Mouse (Mus musculus): Measurements from ENCODE around the gene Lyar. TPM values are rescaled to one million over a fixed set of nuclear protein-coding genes. Genes with fewer than 3 reads are reported as not detected.

Lyar gene
- 10 to 100 TPM in 3 of 4 experiments, 1 to 10 TPM in 1; 8.1 to 15.0 (median 11.0) TPM for total RNA-seq (2022)

DNA sequence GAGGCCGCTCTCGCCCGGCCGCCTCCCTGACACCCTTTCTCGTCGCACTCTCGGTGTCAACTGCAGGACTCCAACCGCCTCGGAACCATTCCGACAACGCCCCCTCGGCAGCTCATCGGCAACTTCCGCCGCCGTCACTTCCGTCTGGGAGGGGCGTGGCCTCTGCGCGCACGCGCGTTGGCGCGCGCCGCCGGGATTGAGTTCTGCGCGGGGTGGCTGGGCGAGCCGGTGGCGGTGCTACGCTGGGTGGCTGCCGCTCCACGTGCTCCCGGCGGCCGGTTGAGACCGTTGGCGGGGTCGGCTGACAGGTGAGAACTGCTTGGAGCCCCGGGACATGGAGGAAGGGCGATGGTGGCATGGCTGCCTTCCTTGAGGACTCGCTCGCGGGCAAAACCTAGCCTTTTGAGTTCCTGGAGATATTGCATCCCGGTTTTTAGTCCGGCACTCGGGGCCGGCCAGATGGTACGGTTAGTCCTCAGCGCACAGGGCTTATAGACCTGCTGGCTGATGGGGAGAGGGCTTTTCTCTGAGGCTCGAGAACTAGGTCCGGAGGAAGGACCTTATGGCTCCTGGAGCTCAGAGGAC, at the start of gene Lyar, which contains the start of gene Zbtb49:
Lyar (plus strand) TSS at position 143 of the 585 bp plus-strand sequence.
Zbtb49 (minus strand) TSS at position 130 of the 585 bp plus-strand sequence.
- DNase-seq (ENCODE audit: low spot score in 2 of 2), result peak; percentile 86 to 93

GRCm38 (mm10) chr5:38173766-38174165, 46.5 kb upstream of the Lyar start:
- no peak for DNase-seq (ENCODE audit: low spot score in 2 of 2)

- DNase-seq (ENCODE audit: low spot score in 2 of 2), result no peak
These were observed 45.9 kb upstream of the Lyar start for GRCm38 (mm10) chr5:38174256-38174912.

- DNase-seq (ENCODE audit: low spot score in 2 of 2), result no peak
These were observed 35.5 kb upstream of the Lyar start for GRCm38 (mm10) chr5:38184688-38185285.

DNA sequence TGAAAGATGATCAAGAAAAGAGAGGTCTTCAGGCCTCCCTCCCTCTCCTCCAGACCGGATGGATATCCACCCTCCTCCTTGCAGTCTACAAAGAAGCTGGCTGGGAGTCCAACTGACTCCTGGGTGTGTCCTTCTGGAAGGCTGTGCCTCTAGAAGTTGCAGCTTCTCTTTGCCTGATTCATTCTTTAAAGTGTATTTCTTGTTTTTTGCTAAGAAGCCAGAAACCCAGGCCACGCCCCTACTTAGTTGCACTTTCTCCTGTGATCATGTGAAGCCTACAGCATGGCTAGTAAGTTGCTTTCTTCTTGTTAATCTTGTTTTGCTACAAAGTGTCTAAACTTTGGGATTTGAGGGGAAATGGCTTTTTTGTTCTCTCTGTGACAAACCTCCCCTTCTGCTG, 33.3 kb upstream of the Lyar start:
- DNase-seq (ENCODE audit: low spot score in 2 of 2), result no peak

DNA sequence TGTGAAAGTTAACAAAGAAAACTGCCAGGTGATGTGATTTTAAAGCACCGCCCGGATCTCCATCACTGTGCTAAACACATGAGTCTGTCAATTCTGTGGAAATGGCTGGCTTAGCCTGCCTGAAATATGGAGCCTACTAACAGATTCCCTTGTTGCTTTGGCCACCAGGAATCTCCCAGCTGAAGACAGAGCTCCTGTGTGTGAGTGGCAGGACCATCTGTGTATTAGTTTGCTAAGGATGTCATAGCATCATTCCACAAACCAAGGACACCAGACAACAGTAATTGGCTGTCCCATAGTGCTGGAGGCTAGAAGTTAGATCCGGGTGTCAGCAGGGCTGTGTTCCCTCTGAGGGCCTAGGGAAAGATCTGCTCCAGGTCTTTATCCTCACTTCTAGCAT, 29.4 kb upstream of the Lyar start:
- DNase-seq (ENCODE audit: low spot score in 2 of 2), result no peak

DNA sequence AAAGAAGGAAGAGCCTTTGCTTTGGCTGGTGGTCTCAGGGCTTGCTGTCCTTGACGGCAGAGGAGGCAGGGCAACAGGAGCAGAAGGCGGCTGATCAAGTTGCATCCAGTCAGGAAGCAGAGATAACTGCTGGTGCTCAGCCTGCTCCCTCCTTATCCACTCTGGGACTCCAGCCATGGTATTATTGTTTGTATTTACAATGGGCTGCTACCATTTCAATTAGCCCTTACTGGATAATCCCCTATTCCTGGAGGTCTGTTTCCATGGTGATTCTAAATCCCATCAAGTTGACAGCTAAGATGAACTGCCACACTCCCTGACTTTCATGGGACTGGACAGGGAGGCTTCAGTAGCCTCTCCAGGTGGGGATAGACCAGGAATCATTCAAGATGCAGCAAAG, 25.3 kb upstream of the Lyar start:
- no peak for DNase-seq (ENCODE audit: low spot score in 2 of 2)

DNA sequence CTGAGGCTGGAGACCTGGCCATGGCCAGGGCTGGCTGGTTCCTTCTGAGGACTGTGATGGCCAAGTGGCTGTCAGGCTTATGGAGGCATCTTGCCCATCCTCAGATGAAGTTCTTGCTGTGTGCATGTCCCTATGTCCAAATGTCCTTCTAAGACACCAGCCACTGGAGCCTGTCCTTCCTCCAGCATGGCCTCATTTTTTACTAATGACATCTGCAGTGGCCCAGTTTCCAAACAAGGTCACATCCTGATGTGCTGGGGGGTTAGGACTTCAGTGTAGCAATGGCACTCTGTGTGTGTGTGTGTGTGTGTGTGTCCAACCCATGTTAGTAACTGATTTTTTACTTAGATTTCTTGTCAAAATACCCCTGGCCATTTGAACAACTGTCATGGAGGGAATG, 24.3 kb upstream of the Lyar start:
- no peak for DNase-seq (ENCODE audit: low spot score in 2 of 2)

GRCm38 (mm10) chr5:38196821-38197481, 23.3 kb upstream of the Lyar start:
- DNase-seq (ENCODE audit: low spot score in 2 of 2), result no peak

- DNase-seq (ENCODE audit: low spot score in 2 of 2), result peak; percentile 49 to 89
These were observed 22.8 kb upstream of the Lyar start for GRCm38 (mm10) chr5:38197482-38197823.

DNA sequence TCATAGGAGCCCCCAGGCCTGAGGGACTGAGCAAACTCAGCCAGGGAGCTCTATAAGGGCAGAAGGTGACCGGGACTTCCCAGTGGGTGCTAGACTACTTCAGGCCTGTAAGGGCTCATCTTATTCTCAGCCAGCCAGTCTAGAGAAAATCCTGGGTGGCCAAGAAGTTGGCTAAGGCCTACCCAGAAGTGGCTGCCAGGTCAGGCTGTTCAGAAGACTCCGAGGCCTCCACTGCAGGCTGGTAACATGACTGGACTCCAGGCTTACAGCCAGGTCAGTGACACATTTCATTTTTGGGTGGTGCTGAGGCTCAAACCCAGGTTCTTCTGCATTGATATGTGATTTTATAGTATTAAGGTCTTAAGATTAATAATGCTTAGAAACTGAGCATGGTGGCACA, 20.6 kb upstream of the Lyar start:
- DNase-seq (ENCODE audit: low spot score in 2 of 2), result no peak

GRCm38 (mm10) chr5:38205303-38205726, 15.0 kb upstream of the Lyar start:
- peak in 1 of 2 experiments; percentile 17 for DNase-seq (ENCODE audit: low spot score in 2 of 2)

GRCm38 (mm10) chr5:38208985-38209384, 11.3 kb upstream of the Lyar start:
- DNase-seq (ENCODE audit: low spot score in 2 of 2), result no peak

GRCm38 (mm10) chr5:38211691-38212090, 8.6 kb upstream of the Lyar start:
- DNase-seq (ENCODE audit: low spot score in 2 of 2), result no peak

DNA sequence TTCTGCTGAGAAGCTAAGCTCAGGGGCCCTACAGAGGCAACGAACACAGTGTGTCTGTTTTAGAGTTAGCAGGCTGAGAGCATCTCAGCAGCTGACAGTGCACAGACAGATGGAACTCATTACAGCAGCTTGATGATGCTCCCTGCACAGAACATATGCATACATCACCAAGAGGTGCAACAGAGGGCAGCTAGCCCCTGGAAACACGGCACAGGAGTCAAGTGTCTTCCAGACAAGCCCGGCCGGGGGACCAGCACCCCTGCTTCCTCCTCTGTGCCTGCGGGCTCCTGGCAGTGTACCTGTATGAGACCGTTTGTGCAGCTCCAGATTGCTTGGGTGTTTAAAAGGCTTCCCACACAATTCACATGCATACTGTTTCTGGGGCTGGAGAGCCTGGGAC, 7.3 kb upstream of the Lyar start:
- DNase-seq (ENCODE audit: low spot score in 2 of 2), result no peak

DNA sequence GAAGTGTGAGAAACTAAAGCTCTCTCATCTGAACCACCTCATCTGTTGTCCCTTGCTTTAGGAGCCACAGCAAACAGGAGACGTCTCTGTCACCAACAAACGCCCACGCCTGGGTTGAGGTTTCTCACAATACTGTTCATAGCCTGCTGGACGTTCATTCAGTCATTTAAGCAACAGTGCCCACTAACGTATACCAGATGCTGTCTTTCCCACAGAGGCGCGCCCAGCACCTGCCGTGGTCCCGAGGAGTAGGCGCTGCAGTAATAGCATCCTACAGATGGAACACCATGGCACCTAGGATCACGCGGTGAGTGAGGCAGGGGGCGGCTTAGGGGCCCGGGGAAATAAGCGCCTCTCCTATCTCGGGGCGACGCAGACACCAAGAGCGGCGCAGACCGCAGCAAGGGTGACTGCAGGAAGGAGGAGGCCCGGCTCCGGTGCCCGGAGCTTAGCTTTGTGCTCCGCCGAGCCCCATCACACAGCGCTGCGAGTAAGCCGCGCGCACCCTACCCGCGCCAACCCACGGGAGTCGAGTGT, 431 bp upstream of the Lyar start:
- DNase-seq (ENCODE audit: low spot score in 2 of 2), result peak; percentile 21 to 68

DNA sequence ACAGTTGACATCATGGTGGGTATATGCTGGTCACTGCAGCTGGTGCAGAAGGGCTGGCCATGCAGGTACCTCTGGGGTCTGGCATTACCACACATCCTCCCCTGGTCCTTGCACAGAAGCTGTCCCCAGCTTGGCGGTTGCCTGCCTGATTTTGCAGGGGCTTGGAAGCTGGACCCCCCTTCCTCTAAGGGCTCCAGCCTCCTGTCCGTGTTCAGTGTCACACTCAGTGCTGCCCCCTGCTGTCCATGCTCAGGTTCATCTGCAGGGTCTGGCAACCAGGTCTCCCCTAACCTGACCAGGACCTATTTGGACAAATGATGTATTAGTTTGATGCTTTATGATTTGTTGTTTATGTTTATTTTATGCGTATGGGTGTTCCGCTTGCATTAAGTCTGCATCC, 15.2 kb downstream of the Lyar start:
- no peak for DNase-seq (ENCODE audit: low spot score in 2 of 2)

- no peak for DNase-seq (ENCODE audit: low spot score in 2 of 2)
These were observed 16.4 kb downstream of the Lyar start for GRCm38 (mm10) chr5:38236627-38237026.

DNA sequence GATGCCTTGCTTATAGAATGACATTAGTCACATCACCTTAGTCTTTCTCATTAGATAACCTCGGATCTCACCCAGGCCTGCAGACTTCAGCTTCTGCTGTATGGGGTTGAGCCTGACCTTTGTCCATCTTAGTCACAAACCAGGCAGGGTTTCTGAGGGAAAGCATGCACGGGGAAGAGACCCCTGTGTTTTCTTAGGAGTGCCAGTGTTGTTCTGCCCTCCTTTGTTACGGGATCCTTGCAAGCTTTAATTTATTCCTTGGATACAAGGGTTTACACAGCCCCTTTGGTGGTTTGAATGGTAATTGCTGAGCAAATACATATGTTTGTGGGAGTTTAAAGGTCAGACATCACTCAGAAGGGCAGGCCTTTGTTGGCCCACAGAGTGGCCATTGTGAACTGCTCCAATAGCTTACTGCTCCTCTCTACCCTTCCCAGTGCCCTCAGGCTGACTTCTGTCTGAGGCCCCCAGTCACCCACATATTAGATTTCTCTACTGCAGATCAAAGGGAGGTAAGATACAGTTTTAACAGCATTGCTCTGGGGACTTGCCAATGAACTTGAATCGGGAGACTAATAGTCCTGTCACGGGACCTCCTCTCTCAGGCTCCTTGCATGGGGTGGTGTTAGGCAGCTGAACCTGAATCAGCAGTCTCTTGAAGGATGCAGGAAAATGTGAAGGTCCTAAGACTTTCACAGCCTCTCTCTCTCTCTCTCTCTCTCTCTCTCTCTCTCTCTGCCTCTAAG, 20.6 kb downstream of the Lyar start:
- DNase-seq (ENCODE audit: low spot score in 2 of 2), result no peak

- no peak for DNase-seq (ENCODE audit: low spot score in 2 of 2)
These were observed 21.2 kb downstream of the Lyar start for GRCm38 (mm10) chr5:38241473-38241834.

GRCm38 (mm10) chr5:38241966-38242365, 21.7 kb downstream of the Lyar start:
- no peak for DNase-seq (ENCODE audit: low spot score in 2 of 2)
